Mouse (Mus musculus) cerebellum, adult 2 months (tissue): ENCODE results near the gene Msi2. TPM values are rescaled to one million over a fixed set of nuclear protein-coding genes. Genes with fewer than 3 reads are reported as not detected.

Experiments used
- DNase-seq, 2 experiments: peaks; one replicate each; pipeline ENCODE4 v3.0.0; 2021
- H3K27ac ChIP-seq: fragments of 200-500 bp; 2 replicates; pipeline ENCODE4 v1.5.1; 2012; ENCODE audit warnings: low read length, control low read depth, inconsistent platforms; ENCODE audit not compliant: insufficient read depth
- H3K27me3 ChIP-seq: fragments of 200-500 bp; 2 replicates; pipeline ENCODE4 v1.6.1; 2012; ENCODE audit warnings: inconsistent platforms, mild to moderate bottlenecking, low read length, moderate library complexity; ENCODE audit not compliant: control insufficient read depth, insufficient read depth
- H3K4me1 ChIP-seq: fragments of 200-500 bp; 2 replicates; pipeline ENCODE4 v1.6.1; 2011; ENCODE audit warnings: low read length; ENCODE audit not compliant: control insufficient read depth, insufficient read depth
- H3K4me3 ChIP-seq: fragments of 200-500 bp; replicated peaks from 2 replicates; pipeline ENCODE3; 2011; ENCODE audit warnings: mild to moderate bottlenecking, low read depth, low read length, control low read depth; ENCODE audit not compliant: insufficient read depth
- CTCF ChIP-seq: fragments of 200-500 bp; IDR thresholded peaks from 2 replicates; pipeline ENCODE4 v1.5.1; 2011; ENCODE audit warnings: low read depth, mild to moderate bottlenecking, control low read depth, low read length, moderate library complexity, borderline replicate concordance; ENCODE audit not compliant: insufficient read depth
- POLR2A ChIP-seq: fragments of 200-500 bp; IDR thresholded peaks from 2 replicates; pipeline ENCODE4 v1.6.1; 2011; ENCODE audit warnings: low read length, control low read depth, borderline replicate concordance; ENCODE audit not compliant: insufficient read depth
- WGBS: fragments of 180-500 bp; shearing (Covaris S2); methylation state at CpG from one replicate; pipeline ENCODE4 v1.1.7; 2018; 5-methylcytosine and 5-hydroxymethylcytosine counted together
- polyA plus RNA-seq: library from polyadenylated mRNA; depleted of rRNA; stranded (reverse); fragments of >200 nt; gene quantifications from 2 replicates; pipeline ENCODE4 v1.2.3, GENCODE M21; 2012

The Msi2 gene
- polyA plus RNA-seq, 1 experiment, result 87.3 TPM

DNA sequence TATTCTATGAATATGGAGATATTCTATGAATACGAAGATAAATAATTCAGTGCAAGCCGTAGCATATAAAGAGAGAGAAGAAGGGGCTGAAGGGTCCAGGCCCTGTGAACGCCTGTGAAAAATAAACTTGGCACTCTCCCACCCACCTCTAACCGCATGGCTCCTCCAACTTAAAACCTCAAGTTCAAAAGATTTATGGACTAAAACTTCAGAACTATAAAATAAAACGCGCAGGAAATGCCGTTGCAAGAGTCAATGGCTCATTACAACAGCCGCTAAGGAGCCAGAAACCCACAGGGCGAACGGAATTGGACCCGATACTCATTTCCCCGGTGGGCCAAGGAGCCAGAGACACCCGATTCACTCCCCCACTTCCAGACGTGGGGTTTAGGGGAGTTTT is 93.2 kb downstream of the Msi2 start:
- no peaks in the 10 kb centered on the region for H3K27me3 ChIP-seq
- WGBS, result 81% methylated on average over 14 of the region's 14 CpGs
- H3K4me3 ChIP-seq, result no peak overlapping the region
- H3K4me1 ChIP-seq, result peaks cover 22% of the 10 kb centered on the region; the same call in 1 of the 2 replicates
- TF ChIP-seq POLR2A, result no peak
- no peak overlapping the region for H3K27ac ChIP-seq
- DNase-seq, result no peak

- Histone ChIP-seq H3K4me3 (no peak overlapping the region), H3K4me1 (peaks cover 25% of the 10 kb centered on the region), H3K27ac (no peak overlapping the region), H3K27me3 (no peaks in the 10 kb centered on the region)
- WGBS, result 87% methylated on average over 6 of the region's 6 CpGs
- no peak for TF ChIP-seq POLR2A
- TF ChIP-seq CTCF, result no peak
- DNase-seq, result no peak
Measured at GRCm38 (mm10) chr11:88624627-88625026, 93.7 kb downstream of the Msi2 start.

DNA sequence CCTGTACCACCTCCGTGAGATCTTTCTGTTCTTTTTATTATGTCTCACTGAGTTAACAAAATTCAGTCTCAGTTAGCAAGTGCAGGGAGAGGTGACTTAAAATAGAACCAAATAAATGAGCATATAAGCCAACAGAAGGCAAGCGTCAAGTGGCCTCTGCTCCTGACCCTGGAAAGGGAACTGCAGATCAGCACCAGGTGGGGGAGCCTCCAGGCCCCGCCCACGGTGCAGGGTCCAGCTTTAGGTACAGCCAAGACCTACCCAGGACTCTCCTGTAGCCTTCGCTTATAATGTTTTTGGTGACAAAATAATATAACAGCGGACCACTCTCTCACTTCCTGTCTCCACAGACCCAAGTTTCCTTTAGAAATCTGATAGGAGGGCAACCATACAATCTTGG is 94.6 kb downstream of the Msi2 start:
- Histone ChIP-seq H3K27ac (no peak overlapping the region), H3K4me3 (no peak overlapping the region), H3K27me3 (no peaks in the 10 kb centered on the region), H3K4me1 (peaks cover 33% of the 10 kb centered on the region)
- TF ChIP-seq POLR2A (no peak), CTCF (no peak)
- WGBS, result 75% methylated on average over 6 of the region's 6 CpGs
- DNase-seq, result no peak

DNA sequence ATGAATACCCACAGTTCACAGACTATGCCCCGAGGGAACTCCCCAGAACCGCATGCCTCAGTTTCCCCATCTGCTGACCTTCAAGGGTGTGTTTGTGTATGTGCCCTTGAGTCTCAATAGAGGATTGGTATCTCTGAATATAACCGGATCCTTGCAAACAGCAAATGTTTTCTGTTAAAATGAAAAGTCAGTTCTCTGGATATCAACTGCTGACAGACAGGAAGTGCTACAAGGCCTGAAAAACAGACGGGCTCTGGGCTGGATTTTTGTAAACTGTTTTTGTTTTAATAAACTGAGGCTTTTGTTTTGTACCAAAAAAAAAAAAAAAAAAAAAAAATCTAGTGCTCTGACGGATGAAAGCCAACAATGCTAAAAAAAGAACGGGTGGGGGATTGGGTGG is 95.8 kb downstream of the Msi2 start:
- Histone ChIP-seq H3K27ac (no peak overlapping the region), H3K27me3 (no peaks in the 10 kb centered on the region), H3K4me3 (no peak overlapping the region), H3K4me1 (peaks cover 34% of the 10 kb centered on the region)
- TF ChIP-seq CTCF (no peak), POLR2A (no peak)
- no peak for DNase-seq
- WGBS, result 65% methylated on average over 6 of the region's 6 CpGs

- no peak overlapping the region for H3K4me3 ChIP-seq
- 91% methylated on average over 4 of the region's 4 CpGs for WGBS
- DNase-seq, result no peak
Measured at GRCm38 (mm10) chr11:88621789-88622188, 96.5 kb downstream of the Msi2 start.

GRCm38 (mm10) chr11:88620158-88620973 is 97.9 kb downstream of the Msi2 start:
- no peak for TF ChIP-seq POLR2A
- TF ChIP-seq CTCF, result no peak
- no peak overlapping the region for H3K4me3 ChIP-seq
- H3K4me1 ChIP-seq, result peaks cover 28% of the 10 kb centered on the region
- no peaks in the 10 kb centered on the region for H3K27me3 ChIP-seq
- WGBS, result 13% methylated on average over 15 of the region's 15 CpGs
- peak; percentile 56 to 67 for DNase-seq
- H3K27ac ChIP-seq, result peak overlapping the region; percentile 16

More at GRCm38 (mm10) chr11:88621789-88622188, 96.5 kb downstream of the Msi2 start:
- H3K27ac ChIP-seq, result no peak overlapping the region
- peaks cover 28% of the 10 kb centered on the region for H3K4me1 ChIP-seq
- no peaks in the 10 kb centered on the region for H3K27me3 ChIP-seq
- TF ChIP-seq CTCF, result no peak

- no peak for DNase-seq
- H3K27me3 ChIP-seq, result no peaks in the 10 kb centered on the region
- H3K4me1 ChIP-seq, result peaks cover 28% of the 10 kb centered on the region
- 51% methylated on average over 9 of the region's 9 CpGs for WGBS
- TF ChIP-seq CTCF (no peak), POLR2A (no peak)
- H3K27ac ChIP-seq, result no peak overlapping the region
- H3K4me3 ChIP-seq, result no peak overlapping the region
Measured at GRCm38 (mm10) chr11:88619468-88620157, 98.7 kb downstream of the Msi2 start.

- no peak overlapping the region for H3K4me3 ChIP-seq
- H3K27ac ChIP-seq, result no peak overlapping the region
- 69% methylated on average over 9 of the region's 9 CpGs for whole genome bisulfite sequencing
- no peaks in the 10 kb centered on the region for H3K27me3 ChIP-seq
- TF ChIP-seq POLR2A (no peak), CTCF (no peak)
- peaks cover 31% of the 10 kb centered on the region for H3K4me1 ChIP-seq
- DNase-seq, result no peak
Measured at GRCm38 (mm10) chr11:88618732-88619309, 99.5 kb downstream of the Msi2 start.
